Mouse (Mus musculus) layer of hippocampus, adult 2 months (tissue): ENCODE measurements around the gene Nbeal2. TPM values are rescaled to one million over a fixed set of nuclear protein-coding genes. Genes with fewer than 3 reads are reported as not detected.
"Not testable (repeated sequence)": the region's sequence is repeated elsewhere in the genome, so short reads cannot be mapped to it uniquely, and the experiment has no call there.

Experiments used
- DNase-seq, 2 experiments: peaks; one replicate each; pipeline ENCODE4 v3.0.0; 2022; ENCODE audit warnings: low spot score in 2 of 2
- H3K27ac ChIP-seq: fragments of 200-600 bp; 2 replicates; pipeline ENCODE4 v1.8.1; 2022
- H3K4me3 ChIP-seq: fragments of 200-600 bp; 2 replicates; pipeline ENCODE4 v1.8.1; 2022; ENCODE audit warnings: mild to moderate bottlenecking
- CTCF ChIP-seq: fragments of 200-600 bp; conservative IDR thresholded peaks from 2 replicates; pipeline ENCODE4 v1.8.1; 2022; ENCODE audit warnings: antibody characterized with exemption, mild to moderate bottlenecking, moderate library complexity
- total RNA-seq, 2 experiments: library from RNA; stranded (reverse); gene quantifications; 2 replicates each; pipeline ENCODE4 v1.2.3; 2021

The Nbeal2 gene
- total RNA-seq, 2 experiments from 2014 or later: 17.7 to 18.0 TPM

GRCm38 (mm10) chr9:110685187-110685586 lies 31.2 kb upstream of the Nbeal2 start:
- no peak for TF ChIP-seq CTCF
- peak overlapping the region; percentile 78; the same call in 1 of the 2 replicates for H3K27ac ChIP-seq
- no peak overlapping the region for H3K4me3 ChIP-seq
- DNase-seq: no peak

- DNase-seq: no peak
- TF ChIP-seq CTCF: no peak
- Histone ChIP-seq H3K27ac (peak overlapping the region; percentile 78), H3K4me3 (no peak overlapping the region)
Observed at GRCm38 (mm10) chr9:110684100-110684831, 30.3 kb upstream of the Nbeal2 start.

- no peak for DNase-seq
- peak overlapping the region; percentile 78 for H3K27ac ChIP-seq
Observed at GRCm38 (mm10) chr9:110683574-110684099, 29.7 kb upstream of the Nbeal2 start.

GRCm38 (mm10) chr9:110682697-110683096 lies 28.7 kb upstream of the Nbeal2 start:
- H3K27ac ChIP-seq: peak overlapping the region; percentile 86
- DNase-seq, H3K4me3 ChIP-seq: not testable (repeated sequence)

More at GRCm38 (mm10) chr9:110683574-110684099, 29.7 kb upstream of the Nbeal2 start:
- no peak overlapping the region for H3K4me3 ChIP-seq
- no peak for TF ChIP-seq CTCF

- peak overlapping the region; percentile 86 for H3K27ac ChIP-seq
- TF ChIP-seq CTCF: no peak
- no peak for DNase-seq
- no peak overlapping the region for H3K4me3 ChIP-seq
Observed at GRCm38 (mm10) chr9:110682255-110682654, 28.3 kb upstream of the Nbeal2 start.

GRCm38 (mm10) chr9:110681817-110682216 lies 27.9 kb upstream of the Nbeal2 start:
- H3K4me3 ChIP-seq: no peak overlapping the region
- DNase-seq: no peak
- H3K27ac ChIP-seq: peak overlapping the region; percentile 86
- no peak for TF ChIP-seq CTCF

GRCm38 (mm10) chr9:110680736-110681507 lies 27.0 kb upstream of the Nbeal2 start:
- TF ChIP-seq CTCF: no peak
- H3K4me3 ChIP-seq: no peak overlapping the region
- DNase-seq: no peak
- peak overlapping the region; percentile 86 for H3K27ac ChIP-seq

GRCm38 (mm10) chr9:110678886-110679285 lies 24.9 kb upstream of the Nbeal2 start:
- DNase-seq: no peak
- TF ChIP-seq CTCF: no peak
- Histone ChIP-seq H3K4me3 (no peak overlapping the region), H3K27ac (peak overlapping the region; percentile 64; the same call in 1 of the 2 replicates)

- no peak for TF ChIP-seq CTCF
- H3K4me3 ChIP-seq: no peak overlapping the region
- H3K27ac ChIP-seq: peak overlapping the region; percentile 37; the same call in 1 of the 2 replicates
- no peak for DNase-seq
Observed at GRCm38 (mm10) chr9:110676492-110676911, 22.5 kb upstream of the Nbeal2 start.

- H3K4me3 ChIP-seq: no peak overlapping the region
- 0 out of 2 replicates have a peak, but pooled peaks have one; percentile 9 for TF ChIP-seq CTCF
- DNase-seq: no peak
- H3K27ac ChIP-seq: peak overlapping the region; percentile 91
Observed at GRCm38 (mm10) chr9:110673107-110673752, 19.3 kb upstream of the Nbeal2 start.

- peak; percentile 83 for TF ChIP-seq CTCF
- DNase-seq: no peak
- Histone ChIP-seq H3K4me3 (no peak overlapping the region), H3K27ac (peak overlapping the region; percentile 91)
Observed at GRCm38 (mm10) chr9:110672462-110673106, 18.6 kb upstream of the Nbeal2 start.

GRCm38 (mm10) chr9:110669785-110670184 lies 15.8 kb upstream of the Nbeal2 start:
- Histone ChIP-seq H3K4me3 (no peak overlapping the region), H3K27ac (no peak overlapping the region)
- no peak for DNase-seq
- no peak for TF ChIP-seq CTCF
